Comparison of ENCODE assay signal across 7 mouse cellular contexts in genomic region chr5:105491389-105491788, GRCm38 (mm10). TPM values are rescaled to one million over a fixed set of nuclear protein-coding genes. Genes with fewer than 3 reads are reported as not detected.
DNase-seq lines count a peak whose midpoint lies in the region; ATAC-seq and TF ChIP-seq lines count a peak whose summit lies in the region.

No protein-coding gene starts in this region.

- H3K36me3 ChIP-seq in midbrain, embryonic 16.5 days (ENCODE audit: control insufficient read depth, insufficient read depth, low read length) = no peaks in the 10 kb centered on the region; the same call in none of the 2 replicates

- DNase-seq in layer of hippocampus, adult 2 months (ENCODE audit: low spot score in 2 of 2) = peak in 1 of 2 experiments; percentile 55
- no peak for DNase-seq in layer of hippocampus, adult 9-11 months
- DNase-seq in T-cell, adult 2 months (ENCODE audit: low spot score) = peak; percentile 23
- DNase-seq in right cerebral cortex, postnatal 14 days = no peak
- no peak for DNase-seq in adrenal gland, adult 18-20 months (ENCODE audit: low spot score in 2 of 2)

- peak; percentile 81 for TF ChIP-seq CTCF in layer of hippocampus, adult 2 months (conservative IDR thresholded peaks at IDR 0.05)

- 46% methylated on average over 4 of the region's 4 CpGs for WGBS in midbrain, embryonic 16.5 days

- H3K27me3 ChIP-seq in midbrain, embryonic 16.5 days (ENCODE audit: control insufficient read depth, insufficient read depth, low read depth, low read length) = no peaks in the 10 kb centered on the region

- no peak overlapping the region for H3K4me3 ChIP-seq in layer of hippocampus, adult 2 months
- H3K4me3 ChIP-seq in midbrain, embryonic 16.5 days (ENCODE audit: low read depth, low read length) = no peak overlapping the region

- no peaks in the 10 kb centered on the region for H3K9me3 ChIP-seq in midbrain, embryonic 16.5 days (replicated peaks; ENCODE audit: control insufficient read depth, low read length, poor library complexity, severe bottlenecking)

- ATAC-seq in granulocyte monocyte progenitor cell, adult 5-6 weeks (replicated peaks; ENCODE audit: poor library complexity, severe bottlenecking) = 0 out of 2 replicates have a peak, but pooled peaks have one; percentile 18
- ATAC-seq in midbrain, embryonic 16.5 days = peak; percentile 46

- peaks cover 23% of the 10 kb centered on the region for H3K4me1 ChIP-seq in midbrain, embryonic 16.5 days (ENCODE audit: control insufficient read depth, insufficient read depth, low read length)

- peak overlapping the region; percentile 68; the same call in 1 of the 2 replicates for H3K27ac ChIP-seq in layer of hippocampus, adult 2 months
- no peak overlapping the region for H3K27ac ChIP-seq in midbrain, embryonic 16.5 days (ENCODE audit: low read length)

- no peak overlapping the region for H3K9ac ChIP-seq in midbrain, embryonic 16.5 days (ENCODE audit: low read depth, low read length)

- no peak overlapping the region for H3K4me2 ChIP-seq in midbrain, embryonic 16.5 days (ENCODE audit: low read length)

RNA-seq across cellular contexts. Expression of gene Lrrc8c, which starts 27.8 kb away (rescaled TPM):
- 10 to 100 TPM; 29.8 to 30.7 TPM for total RNA-seq in layer of hippocampus, adult 2 months (2021)
- 23.7 and 38.7 TPM in 2 replicates for total RNA-seq in granulocyte monocyte progenitor cell, adult 5-6 weeks (2014; fragmentation: Nextera tagmentation)
- total RNA-seq in granulocyte monocyte progenitor cell, adult 5-6 weeks (2017) = 4.4 and 7.5 TPM in 2 replicates
- polyA plus RNA-seq in midbrain, embryonic 16.5 days (2015; fragmentation: Nextera tagmentation; extraction: Ambion mirVana) = 10.4 and 13.0 TPM in 2 replicates
- 10 to 100 TPM; 19.2 to 21.3 TPM for total RNA-seq in adrenal gland, adult 18-20 months (2021)
